Mouse (Mus musculus) Patski (cell line): Measurements from ENCODE around the gene Isoc2a. TPM values are rescaled to one million over a fixed set of nuclear protein-coding genes. Genes with fewer than 3 reads are reported as not detected.

Source experiments
- ATAC-seq: fragments of 100-300 bp; one replicate; pipeline ENCODE4 v1.8.0; 2021
- CTCF ChIA-PET: fragments of 350-600 bp; sonication (Branson Sonifier 250); formaldehyde crosslinking; loops from one replicate; lab custom pipeline; 2022; ENCODE audit warnings: inconsistent platforms; lab: Charles Lee
- POLR2A ChIA-PET: fragments of 350-600 bp; sonication (Branson Sonifier 250); formaldehyde crosslinking; loops from one replicate; lab custom pipeline; 2022; ENCODE audit warnings: antibody characterized with exemption, inconsistent platforms; lab: Charles Lee
- DNase-seq: peaks from one replicate; pipeline ENCODE4 v3.0.0-alpha.2; 2011; ENCODE audit warnings: low read depth, low spot score
- H3K27me3 ChIP-seq: fragments of 371-371 bp; one replicate; pipeline ENCODE4 v1.5.1; 2021
- CTCF ChIP-seq: fragments of 100-300 bp; IDR thresholded peaks from one replicate; pipeline ENCODE4 v1.5.1; 2021
- in situ Hi-C: fragments of 300-500 bp; cut with MboI; formaldehyde crosslinking; loops from 3 replicates; pipeline ENCODE4 v1.11.1; 2018; ENCODE audit warnings: low pct_unique_long_range_greater_than_20kb, mixed read lengths
- polyA plus RNA-seq: library from polyadenylated mRNA; unstranded; gene quantifications from one replicate; pipeline ENCODE4 v1.2.3, GENCODE M21; 2021

Isoc2a gene
- polyA plus RNA-seq, 1 experiment from 2014 or later = 6.6 TPM

DNA sequence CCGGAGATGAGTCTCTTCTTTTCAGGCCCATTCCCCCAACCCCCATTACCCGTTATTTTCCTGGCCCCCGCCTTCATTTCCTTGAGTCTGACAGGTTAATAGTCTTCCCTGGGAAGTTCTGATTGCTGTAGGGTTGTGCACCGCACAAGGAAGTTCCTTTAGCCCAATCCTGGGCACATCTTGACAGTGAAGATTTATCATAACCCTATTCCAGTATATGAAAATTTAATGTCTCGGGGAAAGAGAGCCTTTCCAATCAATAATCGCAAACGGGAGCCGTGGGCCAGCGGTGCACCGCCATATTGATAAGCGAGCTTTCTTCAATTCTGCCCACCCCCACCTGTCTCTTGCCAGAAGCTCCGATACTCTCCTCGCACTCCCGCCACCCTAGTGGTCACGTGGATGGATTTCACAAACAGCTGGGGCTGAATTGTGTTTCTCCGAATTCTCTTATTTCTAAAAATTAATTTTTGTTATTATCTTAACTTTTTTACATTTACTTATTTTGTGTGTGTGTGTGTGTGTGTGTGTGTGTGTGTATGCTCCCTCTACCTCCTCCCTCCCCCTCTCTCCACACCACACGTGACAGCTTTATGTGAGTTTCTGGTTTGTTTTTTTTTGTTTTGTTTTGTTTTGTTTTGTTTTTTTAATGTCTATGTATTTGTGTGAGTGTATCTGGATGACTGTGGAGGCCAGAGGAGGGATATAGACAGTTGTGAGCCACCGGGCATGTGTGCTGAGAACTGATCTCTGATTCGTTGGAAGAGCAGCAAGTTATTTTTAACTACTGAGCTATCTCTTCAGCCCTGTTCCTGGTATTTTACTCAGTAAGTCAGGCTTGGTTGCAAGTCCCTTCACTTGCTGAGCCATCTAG is 22.9 kb downstream of the Isoc2a start:
- ChIA-PET CTCF (interaction anchor here (1.2 to 1.8 kb wide), 2 partner anchors 11 to 30 kb away, joined by 3 to 4 read pairs; partner anchors contain the start of gene Isoc2b), POLR2A (interaction anchor here (0.6 kb wide), 1 partner anchor 279 kb away, joined by 5 read pairs; no protein-coding TSS in a partner anchor)
- DNase-seq = no peak
- in situ Hi-C loops = no loop called here
- no peak for TF ChIP-seq CTCF
- no peak for ATAC-seq
- H3K27me3 ChIP-seq = peaks cover 3% of the 10 kb centered on the region

GRCm38 (mm10) chr7:4900523-4900851 is 23.5 kb downstream of the Isoc2a start:
- no peak for DNase-seq
- ATAC-seq = no peak
- TF ChIP-seq CTCF = no peak
- POLR2A ChIA-PET = no interaction called here
- in situ Hi-C loops = no loop called here
- peaks cover 3% of the 10 kb centered on the region for H3K27me3 ChIP-seq
- CTCF ChIA-PET = interaction anchor here (1.2 to 1.8 kb wide), 2 partner anchors 11 to 31 kb away, joined by 3 to 4 read pairs; partner anchors contain the start of gene Isoc2b

DNA sequence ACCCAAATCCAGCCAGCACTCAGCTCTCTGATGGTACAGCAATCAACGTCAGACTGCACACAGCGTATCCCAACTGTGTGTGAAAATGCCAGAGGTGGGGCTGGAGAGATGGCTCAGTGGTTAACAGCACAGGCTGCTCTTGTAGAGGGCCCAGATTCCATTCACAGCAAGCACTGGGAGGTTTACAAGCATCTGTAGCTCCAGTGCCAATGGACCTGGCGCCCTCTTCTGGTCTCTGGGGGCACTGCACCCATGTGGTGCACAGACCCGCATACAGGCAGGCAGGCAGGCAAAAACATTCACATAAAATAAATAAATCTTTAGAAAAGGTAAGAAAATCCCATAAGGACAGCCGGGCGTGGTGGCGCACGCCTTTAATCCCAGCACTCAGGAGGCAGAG is 24.2 kb downstream of the Isoc2a start:
- ChIA-PET POLR2A (no interaction called here), CTCF (interaction anchor here (1.2 to 1.8 kb wide), 2 partner anchors 10 to 32 kb away, joined by 3 to 4 read pairs; partner anchors contain the start of gene Isoc2b)
- in situ Hi-C loops = no loop called here
- DNase-seq (no peak), ATAC-seq (no peak)
- H3K27me3 ChIP-seq = peaks cover 3% of the 10 kb centered on the region
- TF ChIP-seq CTCF = no peak

GRCm38 (mm10) chr7:4902404-4902803 is 25.5 kb downstream of the Isoc2a start:
- ATAC-seq (no peak), DNase-seq (no peak)
- in situ Hi-C loops = no loop called here
- ChIA-PET CTCF (interaction anchor here (0.9 to 1.2 kb wide), 2 partner anchors 9 to 89 kb away, joined by 3 read pairs; no protein-coding TSS in a partner anchor), POLR2A (no interaction called here)
- peaks cover 3% of the 10 kb centered on the region for H3K27me3 ChIP-seq
- no peak for TF ChIP-seq CTCF

DNA sequence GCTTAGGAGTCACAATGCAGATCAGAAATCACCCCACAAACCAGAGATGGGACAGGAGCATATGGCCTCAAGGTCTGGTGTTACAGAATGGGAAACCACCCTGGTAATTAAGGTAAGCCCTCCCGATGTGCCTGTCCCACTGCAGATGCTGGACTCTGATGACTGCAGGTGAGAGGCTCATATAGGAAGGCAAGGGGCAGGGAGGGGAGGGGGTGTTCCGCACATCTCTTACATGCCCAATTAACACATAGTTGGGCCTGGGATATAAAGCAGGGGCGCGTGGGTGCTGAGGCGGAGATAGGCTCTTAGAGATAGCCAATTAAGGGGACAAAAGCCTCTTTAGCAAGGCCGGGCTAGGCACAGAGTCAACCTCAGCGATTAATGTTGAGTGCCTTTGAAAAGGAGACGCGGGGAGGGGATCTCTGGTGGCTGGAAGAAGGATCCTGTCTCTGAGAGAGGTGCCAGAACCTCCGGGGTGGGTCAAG is 29.6 kb downstream of the Isoc2a start, which contains the start of gene Gm36210:
Gene Gm36210 (minus strand): TSS at position 51 of the 485 bp plus-strand sequence.
- ChIA-PET POLR2A (no interaction called here), CTCF (no interaction called here)
- peaks cover 3% of the 10 kb centered on the region for H3K27me3 ChIP-seq
- ATAC-seq = no peak
- in situ Hi-C loops = no loop called here
- no peak for TF ChIP-seq CTCF
- no peak for DNase-seq

DNA sequence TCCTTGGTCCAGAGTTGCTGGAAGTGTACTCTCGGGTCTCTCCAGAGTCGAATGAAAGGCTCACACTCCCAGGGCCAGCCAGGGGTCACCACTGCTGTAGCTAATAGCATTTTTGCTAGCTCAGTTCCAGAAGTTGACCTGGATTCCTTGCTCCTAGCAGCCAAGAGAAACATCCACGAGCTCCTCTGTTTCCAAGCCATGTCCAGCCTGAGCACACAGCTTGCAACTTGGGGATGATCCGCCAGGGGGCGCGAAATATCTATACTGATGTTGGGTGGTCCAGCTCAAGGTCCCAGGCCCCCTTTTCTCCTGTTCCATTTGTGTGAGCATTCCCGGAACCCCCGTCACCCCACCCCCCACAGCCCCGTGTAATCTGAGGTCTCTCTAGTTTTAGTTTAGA is 34.6 kb downstream of the Isoc2a start:
- in situ Hi-C loops = no loop called here
- DNase-seq = no peak
- ChIA-PET POLR2A (no interaction called here), CTCF (interaction anchor here (0.7 to 1.9 kb wide), 3 partner anchors 10 to 29 kb away, joined by 3 to 7 read pairs (median 3); no protein-coding TSS in a partner anchor)
- no peak for ATAC-seq
- no peaks in the 10 kb centered on the region for H3K27me3 ChIP-seq
- TF ChIP-seq CTCF = no peak

DNA sequence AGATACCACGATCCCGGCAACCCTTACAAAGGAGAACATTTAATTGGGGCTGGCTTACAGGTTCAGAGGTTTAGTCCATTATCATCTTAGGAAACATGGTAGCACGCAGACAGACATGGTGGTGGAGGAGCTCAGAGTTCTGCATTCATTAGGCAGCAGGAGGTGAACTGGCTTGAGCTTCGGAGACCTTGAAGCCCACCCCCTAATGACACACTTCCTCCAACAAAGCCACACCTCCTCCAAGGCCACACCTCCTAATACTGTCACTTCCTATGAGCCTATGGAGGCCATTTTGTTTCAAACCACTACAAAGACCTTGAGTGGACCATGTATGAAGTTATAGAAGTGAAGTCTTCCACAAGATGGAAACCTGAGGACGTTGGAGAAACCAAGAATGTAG is 35.3 kb downstream of the Isoc2a start:
- POLR2A ChIA-PET = no interaction called here
- H3K27me3 ChIP-seq = no peaks in the 10 kb centered on the region
- DNase-seq = no peak
- in situ Hi-C loops = no loop called here
- no peak for ATAC-seq
- TF ChIP-seq CTCF = no peak
- CTCF ChIA-PET = interaction anchor here (1.9 kb wide), 1 partner anchor 28 kb away, joined by 7 read pairs; no protein-coding TSS in a partner anchor

DNA sequence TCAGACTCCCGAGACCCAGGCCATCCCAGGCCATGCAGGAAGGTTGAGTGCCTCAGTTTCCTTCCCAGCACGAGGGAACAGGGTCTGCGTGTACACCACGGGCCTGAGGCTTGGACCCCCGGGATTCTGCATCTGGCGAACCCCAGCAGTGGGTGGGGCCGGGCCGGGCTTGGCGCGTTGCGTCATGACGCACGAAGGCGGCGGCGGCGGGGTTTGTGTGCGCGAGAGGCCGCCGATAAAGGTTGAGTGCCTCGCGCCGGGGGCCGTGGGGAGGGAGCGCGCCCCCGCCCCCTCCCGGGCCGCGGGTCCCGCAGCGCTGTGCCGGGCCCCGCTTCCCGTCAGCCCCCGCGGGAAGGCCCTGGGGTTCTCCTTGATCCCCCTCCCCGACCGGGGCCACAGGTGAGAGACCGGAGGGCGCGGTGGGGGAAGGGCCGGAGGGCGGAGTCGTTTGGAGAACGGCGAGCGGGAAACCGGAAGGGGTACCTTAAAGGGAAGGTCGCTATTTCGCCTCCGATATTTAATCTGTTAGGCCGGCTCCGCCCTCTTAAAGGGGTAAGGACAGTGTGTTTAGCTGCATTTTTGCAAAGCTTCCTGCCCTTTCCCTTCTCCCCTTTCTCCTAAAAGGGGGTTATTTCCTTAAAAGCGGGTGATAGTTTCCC is 38.2 kb downstream of the Isoc2a start, which contains the start of gene Zfp628:
Gene Zfp628 (plus strand): TSS at position 211 of the 659 bp plus-strand sequence.
- H3K27me3 ChIP-seq = no peaks in the 10 kb centered on the region
- ATAC-seq = peak; percentile 89
- POLR2A ChIA-PET = interaction anchor here (0.6 to 1.2 kb wide), 6 partner anchors 10 to 413 kb away, joined by 3 to 6 read pairs (median 3); no protein-coding TSS in a partner anchor
- in situ Hi-C loops = loop anchor here (5.0 kb wide), 1 partner anchor 103 kb away; the partner anchor contains the start of gene Ube2s
- TF ChIP-seq CTCF = no peak
- CTCF ChIA-PET = interaction anchor here (1.1 to 2.6 kb wide), 3 partner anchors 10 to 103 kb away, joined by 3 to 6 read pairs (median 5); partner anchors contain the start of genes Ssc5d and Ube2s
- peak; percentile 82 for DNase-seq

- TF ChIP-seq CTCF = no peak
- ATAC-seq (peak; percentile 46), DNase-seq (no peak)
- CTCF ChIA-PET = interaction anchor here (1.1 to 2.6 kb wide), 3 partner anchors 10 to 104 kb away, joined by 3 to 6 read pairs (median 5); partner anchors contain the start of genes Ssc5d and Ube2s
- H3K27me3 ChIP-seq = no peaks in the 10 kb centered on the region
- POLR2A ChIA-PET = interaction anchor here (0.6 to 0.9 kb wide), 5 partner anchors 9 to 414 kb away, joined by 3 to 4 read pairs (median 3); no protein-coding TSS in a partner anchor
- in situ Hi-C loops = loop anchor here (5.0 kb wide), 1 partner anchor 104 kb away; the partner anchor contains the start of gene Ube2s
Observed at GRCm38 (mm10) chr7:4915669-4916416, 38.9 kb downstream of the Isoc2a start.
